Mouse (Mus musculus): ENCODE results near the gene Rae1. TPM values are rescaled to one million over a fixed set of nuclear protein-coding genes. Genes with fewer than 3 reads are reported as not detected.

The Rae1 gene
- 134 TPM in 2 replicates for polyA plus RNA-seq (2014; fragmentation: Nextera tagmentation; extraction: Ambion mirVana)

DNA sequence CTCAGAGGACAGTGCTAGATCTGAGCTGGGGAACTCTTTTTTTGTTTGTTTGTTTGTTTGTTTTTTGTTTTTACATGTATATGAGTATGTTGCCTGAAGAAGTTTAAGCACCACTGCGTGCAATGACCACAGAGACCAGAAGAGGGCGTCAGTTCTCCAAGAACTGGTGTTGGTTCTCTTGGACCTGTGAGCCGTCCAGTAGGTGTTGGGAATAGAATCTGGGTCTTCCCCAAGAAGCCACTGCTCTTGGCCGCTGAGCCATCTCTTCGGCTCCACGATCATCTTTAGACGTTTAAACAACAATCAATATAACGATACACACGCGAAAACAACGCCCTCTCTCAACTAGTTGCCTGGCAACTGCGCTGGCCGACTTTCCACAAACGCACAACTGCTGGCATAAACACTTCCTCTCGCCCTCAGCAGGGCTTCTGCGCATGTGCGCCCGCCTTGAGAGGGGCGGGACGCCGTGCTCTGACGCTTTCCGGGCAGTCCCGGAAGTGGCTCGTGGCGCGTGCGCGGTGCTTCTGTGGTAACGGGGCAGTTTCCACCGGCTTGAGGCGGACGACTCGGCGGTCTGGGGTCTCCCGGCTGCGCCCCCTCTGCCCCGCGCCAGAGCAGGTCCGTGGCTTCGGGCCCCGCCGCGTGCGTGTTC is at the start of gene Rae1:
Rae1 (plus strand) TSS at position 488 of the 655 bp plus-strand sequence.
- no peaks in the 10 kb centered on the region for H3K36me3 ChIP-seq (ENCODE audit: control insufficient read depth, insufficient read depth, low read length)
- H3K4me3 ChIP-seq (ENCODE audit: low read depth, low read length) = peak within 1 kb of the TSS; percentile 93
- peak within 1 kb of the TSS; percentile 79 for H3K27ac ChIP-seq (ENCODE audit: low read depth, low read length)
- peaks cover 7% of the 10 kb centered on the region for H3K4me1 ChIP-seq (replicated peaks; ENCODE audit: control insufficient read depth, insufficient read depth, low read length)
- H3K9ac ChIP-seq (ENCODE audit: low read depth, low read length) = peak within 1 kb of the TSS; percentile 72
- ATAC-seq (ENCODE audit: low FRiP score) (peak; percentile 95), DNase-seq (ENCODE audit: low spot score) (peak; percentile 100)
- no peaks in the 10 kb centered on the region for H3K27me3 ChIP-seq (ENCODE audit: control insufficient read depth, insufficient read depth, low read length)
- no peaks in the 10 kb centered on the region for H3K9me3 ChIP-seq (ENCODE audit: control insufficient read depth, low read length)
- peak within 1 kb of the TSS; percentile 82 for H3K4me2 ChIP-seq (replicated peaks; ENCODE audit: low read depth, low read length)
- under 1% methylated on average over 45 of the region's 45 CpGs for WGBS

DNA sequence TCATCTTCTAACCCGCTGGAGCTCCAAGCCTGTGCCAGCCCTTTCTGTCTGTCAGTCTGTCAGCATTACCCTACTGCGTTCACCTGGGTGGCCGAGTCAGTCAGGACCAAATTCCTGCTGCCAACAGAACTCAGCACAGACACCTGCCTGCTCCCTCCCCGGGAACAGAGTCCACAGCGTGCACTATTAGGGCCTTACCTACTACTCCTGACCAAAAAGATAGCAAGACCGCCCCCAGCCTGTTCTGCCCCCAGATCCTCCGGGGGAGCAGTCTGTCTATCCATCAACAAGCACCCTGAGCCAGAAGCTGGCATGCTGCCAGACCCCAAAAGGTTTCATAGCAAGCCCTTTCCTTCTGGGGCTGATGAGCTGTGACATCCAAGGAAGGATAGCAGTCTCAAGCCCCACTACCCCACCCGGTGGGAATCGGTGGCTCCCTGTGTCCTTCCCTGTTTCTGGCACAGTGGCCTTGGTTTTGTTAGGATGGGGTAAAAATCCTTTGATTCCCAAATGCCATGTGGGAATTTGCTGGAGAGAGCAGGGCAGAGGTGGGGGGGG is 49.7 kb upstream of the Rae1 start:
- Histone ChIP-seq H3K4me1 (replicated peaks; ENCODE audit: control insufficient read depth, insufficient read depth, low read length) (no peaks in the 10 kb centered on the region), H3K4me3 (ENCODE audit: low read depth, low read length) (no peak overlapping the region), H3K27ac (ENCODE audit: low read depth, low read length) (no peak overlapping the region), H3K36me3 (ENCODE audit: control insufficient read depth, insufficient read depth, low read length) (no peaks in the 10 kb centered on the region), H3K27me3 (ENCODE audit: control insufficient read depth, insufficient read depth, low read length) (no peaks in the 10 kb centered on the region), H3K4me2 (replicated peaks; ENCODE audit: low read depth, low read length) (no peak overlapping the region), H3K9me3 (ENCODE audit: control insufficient read depth, low read length) (no peaks in the 10 kb centered on the region), H3K9ac (ENCODE audit: low read depth, low read length) (no peak overlapping the region)
- 61% methylated on average over 9 of the region's 9 CpGs for WGBS
- DNase-seq (ENCODE audit: low spot score) (no peak), ATAC-seq (ENCODE audit: low FRiP score) (no peak; the same call in 1 of the 2 replicates)

DNA sequence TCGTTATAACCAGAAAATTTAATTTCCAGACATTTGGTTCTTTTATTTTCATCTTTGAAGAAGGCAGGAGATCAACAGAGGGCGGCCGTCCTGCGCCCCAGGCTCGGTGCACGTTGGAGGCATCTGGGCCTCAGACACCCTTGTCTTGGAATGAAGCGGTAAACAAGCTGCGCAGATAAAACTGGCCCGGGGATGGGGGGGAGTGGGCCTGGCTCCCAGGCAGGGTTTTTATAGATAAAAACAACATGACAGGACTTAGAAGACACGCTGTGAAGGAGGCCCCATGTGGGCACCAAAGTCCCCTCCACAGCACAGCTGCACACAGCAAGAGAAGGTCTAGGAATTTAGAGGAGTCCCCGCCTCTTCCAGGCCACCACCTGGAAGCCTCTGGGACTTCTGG is 49.2 kb upstream of the Rae1 start:
- H3K4me2 ChIP-seq (replicated peaks; ENCODE audit: low read depth, low read length) = no peak overlapping the region
- H3K4me1 ChIP-seq (replicated peaks; ENCODE audit: control insufficient read depth, insufficient read depth, low read length) = no peaks in the 10 kb centered on the region
- no peak overlapping the region for H3K9ac ChIP-seq (ENCODE audit: low read depth, low read length)
- no peaks in the 10 kb centered on the region for H3K9me3 ChIP-seq (ENCODE audit: control insufficient read depth, low read length)
- DNase-seq (ENCODE audit: low spot score) (no peak), ATAC-seq (ENCODE audit: low FRiP score) (no peak)
- no peak overlapping the region for H3K27ac ChIP-seq (ENCODE audit: low read depth, low read length)
- no peaks in the 10 kb centered on the region for H3K36me3 ChIP-seq (ENCODE audit: control insufficient read depth, insufficient read depth, low read length)
- no peaks in the 10 kb centered on the region for H3K27me3 ChIP-seq (ENCODE audit: control insufficient read depth, insufficient read depth, low read length)
- H3K4me3 ChIP-seq (ENCODE audit: low read depth, low read length) = no peak overlapping the region
- 25% methylated on average over 11 of the region's 11 CpGs for WGBS

- H3K4me2 ChIP-seq (replicated peaks; ENCODE audit: low read depth, low read length) = no peak overlapping the region
- no peak overlapping the region for H3K27ac ChIP-seq (ENCODE audit: low read depth, low read length)
- 0 out of 2 replicates have a peak, but pooled peaks cover 2% of the 10 kb centered on the region for H3K9me3 ChIP-seq (ENCODE audit: control insufficient read depth, low read length)
- DNase-seq (ENCODE audit: low spot score) (no peak), ATAC-seq (ENCODE audit: low FRiP score) (no peak)
- H3K9ac ChIP-seq (ENCODE audit: low read depth, low read length) = no peak overlapping the region
- H3K4me1 ChIP-seq (replicated peaks; ENCODE audit: control insufficient read depth, insufficient read depth, low read length) = no peaks in the 10 kb centered on the region
- no peaks in the 10 kb centered on the region for H3K36me3 ChIP-seq (ENCODE audit: control insufficient read depth, insufficient read depth, low read length)
- 76% methylated on average over 2 of the region's 2 CpGs for WGBS
- no peaks in the 10 kb centered on the region for H3K27me3 ChIP-seq (ENCODE audit: control insufficient read depth, insufficient read depth, low read length)
- no peak overlapping the region for H3K4me3 ChIP-seq (ENCODE audit: low read depth, low read length)
These were observed 47.9 kb upstream of the Rae1 start for GRCm38 (mm10) chr2:172951976-172952375.

- DNase-seq (ENCODE audit: low spot score) (peak; percentile 51), ATAC-seq (ENCODE audit: low FRiP score) (peak; percentile 78; the same call in 1 of the 2 replicates)
- Histone ChIP-seq H3K36me3 (ENCODE audit: control insufficient read depth, insufficient read depth, low read length) (no peaks in the 10 kb centered on the region), H3K4me3 (ENCODE audit: low read depth, low read length) (no peak overlapping the region), H3K9ac (ENCODE audit: low read depth, low read length) (no peak overlapping the region), H3K4me2 (replicated peaks; ENCODE audit: low read depth, low read length) (no peak overlapping the region), H3K9me3 (ENCODE audit: control insufficient read depth, low read length) (0 out of 2 replicates have a peak, but pooled peaks cover 2% of the 10 kb centered on the region), H3K27ac (ENCODE audit: low read depth, low read length) (0 out of 2 replicates have a peak overlapping the region, but pooled peaks have one; percentile 27), H3K27me3 (ENCODE audit: control insufficient read depth, insufficient read depth, low read length) (no peaks in the 10 kb centered on the region), H3K4me1 (replicated peaks; ENCODE audit: control insufficient read depth, insufficient read depth, low read length) (0 out of 2 replicates have a peak, but pooled peaks cover 2% of the 10 kb centered on the region)
- 6% methylated on average over 5 of the region's 5 CpGs for WGBS
These were observed 41.3 kb upstream of the Rae1 start for GRCm38 (mm10) chr2:172958579-172958978.

DNA sequence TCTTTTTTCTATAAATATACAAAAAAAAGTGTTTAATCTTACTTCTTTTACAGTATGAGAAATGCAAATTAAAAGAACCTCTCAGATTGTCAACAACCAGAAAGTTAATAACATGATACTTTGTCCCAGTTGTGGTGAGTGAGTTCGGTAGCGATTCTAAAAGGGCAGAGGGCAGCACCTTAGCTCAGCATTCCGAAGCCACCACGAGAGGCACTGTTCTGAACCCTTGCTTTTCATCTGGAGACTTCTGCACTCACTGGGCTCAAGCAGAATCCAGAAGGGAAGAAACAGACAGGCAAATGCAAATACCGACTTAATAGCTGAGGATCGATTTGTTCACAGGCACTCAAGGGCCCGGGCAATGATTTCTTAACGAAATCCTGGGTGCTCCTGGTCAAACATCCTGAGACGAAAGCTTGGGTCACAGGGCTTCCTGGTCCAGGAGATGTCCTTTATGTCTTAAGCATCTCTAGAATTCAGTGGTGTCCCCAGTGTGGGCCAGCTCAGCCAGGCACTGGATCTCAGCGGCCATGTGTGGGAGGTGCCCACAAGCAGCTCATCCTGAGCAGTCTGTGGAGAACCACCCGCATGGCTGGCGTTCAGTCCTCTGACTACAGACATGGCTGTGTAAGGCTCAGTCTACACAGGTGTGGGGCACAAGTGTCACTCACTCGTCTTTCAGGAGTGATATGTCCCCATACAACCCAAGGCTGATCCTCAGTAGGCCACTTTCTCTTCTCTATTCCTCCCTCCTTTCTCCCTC is 40.7 kb upstream of the Rae1 start:
- Histone ChIP-seq H3K4me2 (replicated peaks; ENCODE audit: low read depth, low read length) (no peak overlapping the region), H3K36me3 (ENCODE audit: control insufficient read depth, insufficient read depth, low read length) (no peaks in the 10 kb centered on the region), H3K4me1 (replicated peaks; ENCODE audit: control insufficient read depth, insufficient read depth, low read length) (0 out of 2 replicates have a peak, but pooled peaks cover 2% of the 10 kb centered on the region), H3K27me3 (ENCODE audit: control insufficient read depth, insufficient read depth, low read length) (no peaks in the 10 kb centered on the region), H3K4me3 (ENCODE audit: low read depth, low read length) (no peak overlapping the region), H3K27ac (ENCODE audit: low read depth, low read length) (no peak overlapping the region), H3K9me3 (ENCODE audit: control insufficient read depth, low read length) (0 out of 2 replicates have a peak, but pooled peaks cover 2% of the 10 kb centered on the region), H3K9ac (ENCODE audit: low read depth, low read length) (no peak overlapping the region)
- no peak for DNase-seq (ENCODE audit: low spot score)
- 49% methylated on average over 13 of the region's 13 CpGs for WGBS
- ATAC-seq (ENCODE audit: low FRiP score) = no peak

DNA sequence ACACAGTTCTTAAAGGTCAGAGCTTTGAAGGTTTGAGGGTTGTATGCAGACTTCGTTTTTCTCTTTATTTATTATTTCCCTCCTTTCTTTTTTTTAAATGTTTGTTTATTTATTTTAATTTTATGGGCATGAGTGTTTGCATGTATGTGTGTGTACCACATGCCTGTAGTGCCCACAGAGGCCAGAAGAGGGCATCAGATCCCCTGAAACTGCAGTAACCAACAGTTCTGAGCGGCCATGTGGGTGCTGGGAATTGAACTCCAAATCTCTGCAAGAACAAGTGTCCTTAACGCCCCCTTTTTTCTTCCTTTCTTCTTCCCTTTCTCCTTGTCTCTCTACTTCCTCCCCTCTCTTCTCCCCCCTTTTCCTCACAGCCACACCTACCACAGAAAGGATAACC is 39.6 kb upstream of the Rae1 start:
- 84% methylated on average over 3 of the region's 3 CpGs for WGBS
- H3K4me1 ChIP-seq (replicated peaks; ENCODE audit: control insufficient read depth, insufficient read depth, low read length) = 0 out of 2 replicates have a peak, but pooled peaks cover 2% of the 10 kb centered on the region

GRCm38 (mm10) chr2:172961211-172961610 is 38.7 kb upstream of the Rae1 start:
- 57% methylated on average over 6 of the region's 6 CpGs for WGBS
- ATAC-seq (ENCODE audit: low FRiP score) (no peak), DNase-seq (ENCODE audit: low spot score) (no peak)
- Histone ChIP-seq H3K27me3 (ENCODE audit: control insufficient read depth, insufficient read depth, low read length) (no peaks in the 10 kb centered on the region), H3K9me3 (ENCODE audit: control insufficient read depth, low read length) (0 out of 2 replicates have a peak, but pooled peaks cover 2% of the 10 kb centered on the region), H3K4me1 (replicated peaks; ENCODE audit: control insufficient read depth, insufficient read depth, low read length) (0 out of 2 replicates have a peak, but pooled peaks cover 2% of the 10 kb centered on the region), H3K4me3 (ENCODE audit: low read depth, low read length) (no peak overlapping the region), H3K36me3 (ENCODE audit: control insufficient read depth, insufficient read depth, low read length) (no peaks in the 10 kb centered on the region), H3K9ac (ENCODE audit: low read depth, low read length) (no peak overlapping the region), H3K4me2 (replicated peaks; ENCODE audit: low read depth, low read length) (no peak overlapping the region), H3K27ac (ENCODE audit: low read depth, low read length) (no peak overlapping the region)

More for the DNA sequence above, 39.6 kb upstream of the Rae1 start:
- no peak for DNase-seq (ENCODE audit: low spot score)
- H3K4me3 ChIP-seq (ENCODE audit: low read depth, low read length) = no peak overlapping the region
- H3K4me2 ChIP-seq (replicated peaks; ENCODE audit: low read depth, low read length) = no peak overlapping the region
- H3K36me3 ChIP-seq (ENCODE audit: control insufficient read depth, insufficient read depth, low read length) = no peaks in the 10 kb centered on the region
- ATAC-seq (ENCODE audit: low FRiP score) = no peak
- 0 out of 2 replicates have a peak, but pooled peaks cover 2% of the 10 kb centered on the region for H3K9me3 ChIP-seq (ENCODE audit: control insufficient read depth, low read length)
- no peaks in the 10 kb centered on the region for H3K27me3 ChIP-seq (ENCODE audit: control insufficient read depth, insufficient read depth, low read length)
- H3K9ac ChIP-seq (ENCODE audit: low read depth, low read length) = no peak overlapping the region
- no peak overlapping the region for H3K27ac ChIP-seq (ENCODE audit: low read depth, low read length)
